Mouse (Mus musculus): Measurements from ENCODE around the gene Vmac.
A peak's percentile ranks its signal among the peaks of the same experiment; 100 is the strongest.

Vmac gene

GRCm38 (mm10) chr17:56717363-56718058, at the start of gene Vmac, which contains the start of gene Ndufa11:
Vmac (minus strand) TSS chr17:56718022.
Ndufa11 (plus strand) TSS chr17:56717767.
- DNase-seq (ENCODE audit: low spot score), result peak; percentile 87

- DNase-seq (ENCODE audit: low spot score), result no peak
These were observed 49.0 kb upstream of the Vmac start for GRCm38 (mm10) chr17:56766631-56767405.

GRCm38 (mm10) chr17:56765431-56765830, 47.6 kb upstream of the Vmac start:
- DNase-seq (ENCODE audit: low spot score), result no peak

GRCm38 (mm10) chr17:56764474-56765354, 46.9 kb upstream of the Vmac start, which contains the start of gene Dus3l:
Dus3l (plus strand) TSS chr17:56764757.
- DNase-seq (ENCODE audit: low spot score), result peak; percentile 89

- DNase-seq (ENCODE audit: low spot score), result no peak
These were observed 46.0 kb upstream of the Vmac start for GRCm38 (mm10) chr17:56763741-56764250.

- peak; percentile 55 for DNase-seq (ENCODE audit: low spot score)
These were observed 45.2 kb upstream of the Vmac start for GRCm38 (mm10) chr17:56762769-56763731.

- peak; percentile 84 for DNase-seq (ENCODE audit: low spot score)
These were observed 44.2 kb upstream of the Vmac start for GRCm38 (mm10) chr17:56761991-56762410.

- DNase-seq (ENCODE audit: low spot score), result no peak
These were observed 43.3 kb upstream of the Vmac start for GRCm38 (mm10) chr17:56761077-56761476.

- no peak for DNase-seq (ENCODE audit: low spot score)
These were observed 41.4 kb upstream of the Vmac start for GRCm38 (mm10) chr17:56759261-56759660.

- DNase-seq (ENCODE audit: low spot score), result peak; percentile 84
These were observed 40.3 kb upstream of the Vmac start for GRCm38 (mm10) chr17:56758132-56758531.

- no peak for DNase-seq (ENCODE audit: low spot score)
These were observed 39.7 kb upstream of the Vmac start, which contains the start of gene Nrtn for GRCm38 (mm10) chr17:56757416-56758123. Nrtn (minus strand) TSS chr17:56757530.

- DNase-seq (ENCODE audit: low spot score), result no peak
These were observed 39.0 kb upstream of the Vmac start for GRCm38 (mm10) chr17:56756703-56757399.

- no peak for DNase-seq (ENCODE audit: low spot score)
These were observed 36.7 kb upstream of the Vmac start for GRCm38 (mm10) chr17:56754271-56755185.

- DNase-seq (ENCODE audit: low spot score), result no peak
These were observed 35.6 kb upstream of the Vmac start for GRCm38 (mm10) chr17:56753452-56753851.

- no peak for DNase-seq (ENCODE audit: low spot score)
These were observed 33.7 kb upstream of the Vmac start for GRCm38 (mm10) chr17:56751404-56752072.

GRCm38 (mm10) chr17:56744173-56744572, 26.4 kb upstream of the Vmac start:
- DNase-seq (ENCODE audit: low spot score), result no peak

- no peak for DNase-seq (ENCODE audit: low spot score)
These were observed 23.0 kb upstream of the Vmac start for GRCm38 (mm10) chr17:56740788-56741160.
